ENCODE assay signal across 7 mouse cellular contexts in genomic region chr2:57116366-57117200, GRCm38 (mm10). TPM values are rescaled to one million over a fixed set of nuclear protein-coding genes. Genes with fewer than 3 reads are reported as not detected.
DNase-seq lines count a peak whose midpoint lies in the region; ATAC-seq and TF ChIP-seq lines count a peak whose summit lies in the region.

No protein-coding gene starts in this region.

- H3K4me3 ChIP-seq in hindbrain, embryonic 14.5 days (replicated peaks; ENCODE audit: low read length): peak overlapping the region; percentile 62
- peak overlapping the region; percentile 87 for H3K4me3 ChIP-seq in left cerebral cortex, adult 2 months

- peak overlapping the region; percentile 96 for H3K4me2 ChIP-seq in hindbrain, embryonic 14.5 days (replicated peaks)

- ATAC-seq in activated CD4-positive, CD25-positive, alpha-beta regulatory T cell, adult 4 months: peak; percentile 29
- ATAC-seq in hindbrain, embryonic 14.5 days (ENCODE audit: low FRiP score): peak; percentile 35
- peak; percentile 61 for ATAC-seq in megakaryocyte, adult 5-6 weeks (ENCODE audit: poor library complexity, severe bottlenecking)

- peaks cover 16% of the 10 kb centered on the region for H3K4me1 ChIP-seq in hindbrain, embryonic 14.5 days (replicated peaks; ENCODE audit: control insufficient read depth, insufficient read depth, low read length)

- DNase-seq in cerebellum, postnatal 14 days: peak; percentile 85 to 89
- DNase-seq in gastrocnemius, adult 18-20 months (ENCODE audit: low spot score): peak; percentile 81
- no peak for DNase-seq in hindbrain, embryonic 14.5 days (ENCODE audit: low spot score)
- DNase-seq in left cerebral cortex, adult 2 months (ENCODE audit: extremely low spot score in 1 of 2, low spot score in 2 of 2): peak; percentile 56 to 62
- DNase-seq in right cerebral cortex, postnatal 10 days (ENCODE audit: low spot score in 2 of 2): peak; percentile 63 to 73

- H3K27me3 ChIP-seq in hindbrain, embryonic 14.5 days (ENCODE audit: control insufficient read depth, insufficient read depth, low read length): peaks cover 49% of the 10 kb centered on the region

- 0% methylated on average over 46 of the region's 47 CpGs for WGBS in hindbrain, embryonic 14.5 days

- H3K9ac ChIP-seq in hindbrain, embryonic 14.5 days: peak overlapping the region; percentile 55

- H3K9me3 ChIP-seq in hindbrain, embryonic 14.5 days (ENCODE audit: control insufficient read depth, low read length): no peaks in the 10 kb centered on the region

- no peaks in the 10 kb centered on the region for H3K36me3 ChIP-seq in hindbrain, embryonic 14.5 days (replicated peaks; ENCODE audit: control insufficient read depth, insufficient read depth)

- H3K27ac ChIP-seq in hindbrain, embryonic 14.5 days: peak overlapping the region; percentile 43; the same call in 1 of the 2 replicates
- peak overlapping the region; percentile 83 for H3K27ac ChIP-seq in left cerebral cortex, adult 2 months

- TF ChIP-seq CTCF in left cerebral cortex, adult 2 months (IDR thresholded peaks at IDR 0.05): no peak; the same call in 1 of the 2 replicates

- intact Hi-C loops in left cerebral cortex, adult 2 months (cut with DNase I): loop anchor here (1.0 to 5.0 kb wide), 3 partner anchors 65 to 256 kb away; no protein-coding TSS in a partner anchor

RNA-seq across cellular contexts. Expression of gene Nr4a2, which starts 7.2 kb away (rescaled TPM):
- polyA plus RNA-seq in activated CD4-positive, CD25-positive, alpha-beta regulatory T cell, adult 4 months (2017; shearing (Covaris generic)): 1 to 10 TPM; 1.7 to 3.2 TPM
- total RNA-seq in gastrocnemius, adult 18-20 months (2021): 1 to 10 TPM; 2.0 to 3.3 TPM
- 20.7 and 21.0 TPM in 2 replicates for polyA plus RNA-seq in hindbrain, embryonic 14.5 days (2014; fragmentation: Nextera tagmentation; extraction: Ambion mirVana)
- 10 to 100 TPM; 38.1 to 58.8 TPM for total RNA-seq in left cerebral cortex, adult 2 months (2021)
- total RNA-seq in megakaryocyte, adult 5-6 weeks (2015): 1.9 and 6.6 TPM in 2 replicates
- 1.7 and 1.8 TPM in 2 replicates for total RNA-seq in megakaryocyte, adult 5-6 weeks (2017)

Comparison
In these comparisons a context has a peak if more than half of its experiments do, and no peak if none do; other contexts are left out.
1. RNA of gene Nr4a2, which starts 7.2 kb away (total RNA-seq): 38.1 to 58.8 TPM in left cerebral cortex, adult 2 months; 1.7 to 6.6 TPM in megakaryocyte, adult 5-6 weeks and 2.0 to 3.3 TPM in gastrocnemius, adult 18-20 months; every median in the first group is over 4 times any median in the second.
2. Peak in every context shown above with its lines, with median percentiles within 50 percentile points of each other: ATAC-seq.